Mouse (Mus musculus): Measurements from ENCODE around the gene Suv39h1.

Suv39h1 gene

DNA sequence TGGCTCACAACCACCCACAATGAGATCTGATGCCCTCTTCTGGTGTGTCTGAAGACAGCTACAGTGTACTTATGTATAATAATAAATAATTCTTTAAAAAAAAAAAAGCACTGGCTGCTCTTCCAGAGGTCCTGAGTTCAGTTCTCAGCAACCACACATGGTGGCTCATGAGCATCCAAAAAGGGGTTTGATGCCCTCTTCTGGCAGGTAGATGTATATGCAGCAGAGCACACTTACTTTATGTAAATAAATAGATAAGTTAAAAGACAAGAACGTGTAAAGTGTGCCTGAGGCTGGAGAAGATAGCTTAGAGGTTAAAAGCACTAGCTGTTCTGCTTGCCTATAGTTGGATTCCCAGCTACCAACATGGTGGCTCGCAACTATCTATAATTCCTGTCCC is 49.8 kb downstream of the Suv39h1 start:
- 60% methylated on average over 2 of the region's 2 CpGs for WGBS

- WGBS, result 75% methylated on average over 2 of the region's 2 CpGs
Observed at GRCm38 (mm10) chrX:8020111-8020778, 54.3 kb downstream of the Suv39h1 start.

- WGBS, result 74% methylated on average over 2 of the region's 2 CpGs
Observed at GRCm38 (mm10) chrX:8018286-8018685, 56.3 kb downstream of the Suv39h1 start, which contains the start of gene Glod5. Gene Glod5 (minus strand): TSS chrX:8018492.

DNA sequence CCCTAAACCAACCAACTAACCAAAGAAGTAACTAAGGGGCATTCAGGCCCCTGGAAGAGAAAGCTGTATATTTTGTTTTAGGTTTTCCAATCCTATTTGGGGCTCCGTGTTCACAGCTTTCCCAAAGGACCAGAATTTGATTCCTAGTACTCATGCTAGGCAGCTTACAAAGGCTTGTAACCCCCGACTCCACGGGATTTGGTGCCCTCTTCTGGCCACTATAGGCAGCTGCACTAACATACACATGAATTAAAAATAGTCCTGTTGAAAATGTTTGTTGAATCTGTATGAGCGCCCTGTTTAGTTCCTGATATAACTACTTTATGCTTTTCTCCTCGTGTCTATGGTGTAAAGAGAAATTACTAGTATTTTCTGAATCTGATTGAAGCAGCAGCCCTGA is 57.4 kb downstream of the Suv39h1 start:
- 13% methylated on average over 5 of the region's 5 CpGs for WGBS

- 44% methylated on average over 7 of the region's 7 CpGs for WGBS
Observed at GRCm38 (mm10) chrX:8015675-8016074, 58.9 kb downstream of the Suv39h1 start.

GRCm38 (mm10) chrX:8013569-8014314 is 60.8 kb downstream of the Suv39h1 start:
- WGBS, result 54% methylated on average over 6 of the region's 8 CpGs

DNA sequence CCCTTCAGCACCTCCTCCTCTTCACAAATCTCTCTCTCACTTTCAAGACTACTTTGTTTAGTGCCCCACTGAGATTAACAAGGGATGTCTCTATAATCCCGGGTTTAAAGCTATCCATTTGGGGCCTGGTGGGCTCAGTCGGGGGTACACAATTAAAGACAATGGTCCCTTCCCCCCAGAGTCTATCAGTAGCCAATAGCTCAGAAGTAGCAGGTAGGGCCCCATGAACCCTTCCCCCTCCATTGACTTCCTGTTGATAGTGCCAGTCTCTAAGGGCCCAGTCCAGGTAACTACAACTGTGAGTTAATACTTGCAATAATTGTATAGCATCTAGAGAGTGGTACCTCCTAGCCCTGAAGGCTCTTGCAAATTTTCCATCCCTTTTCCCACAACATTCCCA is 61.4 kb downstream of the Suv39h1 start:
- WGBS, result 19% methylated on average over 2 of the region's 2 CpGs

All from cerebral cortex, adult 2 months (tissue).